Mouse (Mus musculus): ENCODE results near the gene Gm11437. TPM values are rescaled to one million over a fixed set of nuclear protein-coding genes. Genes with fewer than 3 reads are reported as not detected.

Gm11437 gene
- total RNA-seq (2018; cell fraction: chromatin; rRNA removed) = not detected
- total RNA-seq (2018; cell fraction: cytosol; rRNA removed) = not detected
- total RNA-seq (2018; cell fraction: nucleus; rRNA removed) = not detected
- polyA plus RNA-seq (2018) = not detected in 3 replicates

- no peak within 1 kb of the TSS for H3K27ac ChIP-seq
- no peak within 1 kb of the TSS for H3K4me3 ChIP-seq (ENCODE audit: inconsistent target)
- no peaks in the 10 kb centered on the region for H3K36me3 ChIP-seq (ENCODE audit: inconsistent target)
- H3K79me2 ChIP-seq (ENCODE audit: inconsistent target) = no peaks in the 10 kb centered on the region
- WGBS (ENCODE audit: missing documents) = 82% methylated on average over 5 of the region's 5 CpGs
Observed at GRCm38 (mm10) chr11:84167046-84167526, at the start of gene Gm11437. Gene Gm11437, minus strand, starts transcription at chr11:84167476.

GRCm38 (mm10) chr11:84210876-84211275 is 43.6 kb upstream of the Gm11437 start:
- Histone ChIP-seq H3K79me2 (ENCODE audit: inconsistent target) (no peaks in the 10 kb centered on the region), H3K36me3 (ENCODE audit: inconsistent target) (no peaks in the 10 kb centered on the region), H3K27ac (no peak overlapping the region), H3K4me3 (ENCODE audit: inconsistent target) (no peak overlapping the region)
- 92% methylated on average over 6 of the region's 6 CpGs for WGBS (ENCODE audit: missing documents)

GRCm38 (mm10) chr11:84205776-84206175 is 38.5 kb upstream of the Gm11437 start:
- Histone ChIP-seq H3K4me3 (ENCODE audit: inconsistent target) (no peak overlapping the region), H3K36me3 (ENCODE audit: inconsistent target) (no peaks in the 10 kb centered on the region), H3K27ac (no peak overlapping the region), H3K79me2 (ENCODE audit: inconsistent target) (no peaks in the 10 kb centered on the region)
- 69% methylated on average over 4 of the region's 4 CpGs for WGBS (ENCODE audit: missing documents)

GRCm38 (mm10) chr11:84197607-84198402 is 30.5 kb upstream of the Gm11437 start:
- WGBS (ENCODE audit: missing documents) = 89% methylated on average over 3 of the region's 3 CpGs
- Histone ChIP-seq H3K4me3 (ENCODE audit: inconsistent target) (no peak overlapping the region), H3K36me3 (ENCODE audit: inconsistent target) (no peaks in the 10 kb centered on the region), H3K27ac (no peak overlapping the region), H3K79me2 (ENCODE audit: inconsistent target) (peaks cover 9% of the 10 kb centered on the region; the same call in 1 of the 2 replicates)

GRCm38 (mm10) chr11:84194751-84195150 is 27.5 kb upstream of the Gm11437 start:
- WGBS (ENCODE audit: missing documents) = 89% methylated on average over 3 of the region's 3 CpGs
- H3K4me3 ChIP-seq (ENCODE audit: inconsistent target) = no peak overlapping the region
- no peak overlapping the region for H3K27ac ChIP-seq
- peaks cover 20% of the 10 kb centered on the region; the same call in 1 of the 2 replicates for H3K79me2 ChIP-seq (ENCODE audit: inconsistent target)
- no peaks in the 10 kb centered on the region for H3K36me3 ChIP-seq (ENCODE audit: inconsistent target)

- H3K79me2 ChIP-seq (ENCODE audit: inconsistent target) = peaks cover 20% of the 10 kb centered on the region; the same call in 1 of the 2 replicates
- 96% methylated on average over 10 of the region's 10 CpGs for WGBS (ENCODE audit: missing documents)
- H3K27ac ChIP-seq = no peak overlapping the region
- H3K36me3 ChIP-seq (ENCODE audit: inconsistent target) = no peaks in the 10 kb centered on the region
- no peak overlapping the region for H3K4me3 ChIP-seq (ENCODE audit: inconsistent target)
Observed at GRCm38 (mm10) chr11:84193249-84193648, 26.0 kb upstream of the Gm11437 start.

GRCm38 (mm10) chr11:84190581-84191233 is 23.4 kb upstream of the Gm11437 start:
- H3K27ac ChIP-seq = no peak overlapping the region
- no peak overlapping the region for H3K4me3 ChIP-seq (ENCODE audit: inconsistent target)
- H3K79me2 ChIP-seq (ENCODE audit: inconsistent target) = peaks cover 30% of the 10 kb centered on the region

GRCm38 (mm10) chr11:84188530-84188929 is 21.3 kb upstream of the Gm11437 start:
- Histone ChIP-seq H3K36me3 (ENCODE audit: inconsistent target) (no peaks in the 10 kb centered on the region), H3K4me3 (ENCODE audit: inconsistent target) (no peak overlapping the region), H3K27ac (no peak overlapping the region), H3K79me2 (ENCODE audit: inconsistent target) (peaks cover 49% of the 10 kb centered on the region)
- WGBS (ENCODE audit: missing documents) = 97% methylated on average over 3 of the region's 3 CpGs

More at GRCm38 (mm10) chr11:84190581-84191233, 23.4 kb upstream of the Gm11437 start:
- WGBS (ENCODE audit: missing documents) = 90% methylated on average over 8 of the region's 8 CpGs
- H3K36me3 ChIP-seq (ENCODE audit: inconsistent target) = no peaks in the 10 kb centered on the region

GRCm38 (mm10) chr11:84181286-84181685 is 14.0 kb upstream of the Gm11437 start:
- Histone ChIP-seq H3K4me3 (ENCODE audit: inconsistent target) (no peak overlapping the region), H3K36me3 (ENCODE audit: inconsistent target) (no peaks in the 10 kb centered on the region), H3K27ac (no peak overlapping the region), H3K79me2 (ENCODE audit: inconsistent target) (peaks cover 54% of the 10 kb centered on the region)
- WGBS (ENCODE audit: missing documents) = 55% methylated on average over 2 of the region's 2 CpGs

- Histone ChIP-seq H3K36me3 (ENCODE audit: inconsistent target) (no peaks in the 10 kb centered on the region), H3K4me3 (ENCODE audit: inconsistent target) (peak overlapping the region; percentile 76), H3K27ac (peak overlapping the region; percentile 59), H3K79me2 (ENCODE audit: inconsistent target) (peaks cover 42% of the 10 kb centered on the region)
- WGBS (ENCODE audit: missing documents) = under 1% methylated on average over 44 of the region's 44 CpGs
Observed at GRCm38 (mm10) chr11:84179954-84180598, 12.8 kb upstream of the Gm11437 start.

GRCm38 (mm10) chr11:84179226-84179953 is 12.1 kb upstream of the Gm11437 start:
- no peaks in the 10 kb centered on the region for H3K36me3 ChIP-seq (ENCODE audit: inconsistent target)
- H3K79me2 ChIP-seq (ENCODE audit: inconsistent target) = peaks cover 35% of the 10 kb centered on the region
- H3K27ac ChIP-seq = peak overlapping the region; percentile 70
- under 1% methylated on average over 53 of the region's 85 CpGs for WGBS (ENCODE audit: missing documents)
- peak overlapping the region; percentile 33 for H3K4me3 ChIP-seq (ENCODE audit: inconsistent target)

- peak overlapping the region; percentile 70 for H3K27ac ChIP-seq
- WGBS (ENCODE audit: missing documents) = 82% methylated on average over 4 of the region's 4 CpGs
- peak overlapping the region; percentile 33; the same call in 1 of the 2 replicates for H3K4me3 ChIP-seq (ENCODE audit: inconsistent target)
Observed at GRCm38 (mm10) chr11:84178571-84178970, 11.3 kb upstream of the Gm11437 start.

GRCm38 (mm10) chr11:84172539-84173435 is 5.5 kb upstream of the Gm11437 start:
- no peaks in the 10 kb centered on the region for H3K79me2 ChIP-seq (ENCODE audit: inconsistent target)
- no peaks in the 10 kb centered on the region for H3K36me3 ChIP-seq (ENCODE audit: inconsistent target)
- H3K27ac ChIP-seq = no peak overlapping the region
- no peak overlapping the region for H3K4me3 ChIP-seq (ENCODE audit: inconsistent target)
- 92% methylated on average over 7 of the region's 11 CpGs for WGBS (ENCODE audit: missing documents)

More at GRCm38 (mm10) chr11:84178571-84178970, 11.3 kb upstream of the Gm11437 start:
- no peaks in the 10 kb centered on the region for H3K36me3 ChIP-seq (ENCODE audit: inconsistent target)
- H3K79me2 ChIP-seq (ENCODE audit: inconsistent target) = peaks cover 29% of the 10 kb centered on the region

Data from macrophage (primary cell).